Mouse (Mus musculus) hindbrain, embryonic 14.5 days (tissue): ENCODE measurements at regions not wholly inside any gene's neighbourhood (a gene's known extent, or its start where the extent isn't known, plus 50 kb on each side); places are given as distances from the start of the nearest gene placed in this dataset.
"Not testable (repeated sequence)": the region's sequence is repeated elsewhere in the genome, so short reads cannot be mapped to it uniquely, and the experiment has no call there.

ENCODE experiments used
- ATAC-seq: fragments of 200-750 bp; cut with Nextera tagmentation; 2 replicates; pipeline ENCODE4 v1.8.0; 2017; ENCODE audit warnings: moderate number of reproducible peaks, mild to moderate bottlenecking, moderate TSS enrichment, moderate library complexity; ENCODE audit not compliant: low FRiP score
- DNase-seq: peaks from one replicate; pipeline ENCODE4 v3.0.0-alpha.2; 2015; ENCODE audit warnings: low spot score
- H3K27ac ChIP-seq: fragments of 300-500 bp; sonication (generic); 2 replicates; pipeline ENCODE4 v1.5.1; 2014; ENCODE audit warnings: mild to moderate bottlenecking, moderate library complexity
- H3K27me3 ChIP-seq: fragments of 300-500 bp; sonication (generic); 2 replicates; pipeline ENCODE4 v1.6.1; 2014; ENCODE audit warnings: mild to moderate bottlenecking, low read length, mixed read lengths; ENCODE audit not compliant: control insufficient read depth, insufficient read depth
- H3K36me3 ChIP-seq: fragments of 300-500 bp; sonication (generic); replicated peaks from 2 replicates; pipeline ENCODE4 v1.6.1; 2014; ENCODE audit not compliant: control insufficient read depth, insufficient read depth
- H3K4me1 ChIP-seq: fragments of 300-500 bp; sonication (generic); replicated peaks from 2 replicates; pipeline ENCODE4 v1.6.1; 2014; ENCODE audit warnings: antibody characterized with exemption, low read length, mixed read lengths; ENCODE audit not compliant: control insufficient read depth, insufficient read depth
- H3K4me2 ChIP-seq: fragments of 300-500 bp; sonication (generic); replicated peaks from 2 replicates; pipeline ENCODE4 v1.6.1; 2014; ENCODE audit warnings: mild to moderate bottlenecking, moderate library complexity
- H3K4me3 ChIP-seq: fragments of 300-500 bp; sonication (generic); replicated peaks from 2 replicates; pipeline ENCODE4 v1.5.1; 2014; ENCODE audit warnings: mild to moderate bottlenecking, low read length
- H3K9ac ChIP-seq: fragments of 300-500 bp; sonication (generic); 2 replicates; pipeline ENCODE4 v1.6.1; 2014
- H3K9me3 ChIP-seq: fragments of 300-500 bp; sonication (generic); 2 replicates; pipeline ENCODE4 v1.6.1; 2016; ENCODE audit warnings: low read length; ENCODE audit not compliant: control insufficient read depth
- WGBS: fragments of 180-500 bp; shearing (Covaris S2); extraction: QIAGEN DNeasy Blood & Tissue Kit; methylation state at CpG from one replicate; pipeline ENCODE4 v1.1.7; 2014; 5-methylcytosine and 5-hydroxymethylcytosine counted together

DNA sequence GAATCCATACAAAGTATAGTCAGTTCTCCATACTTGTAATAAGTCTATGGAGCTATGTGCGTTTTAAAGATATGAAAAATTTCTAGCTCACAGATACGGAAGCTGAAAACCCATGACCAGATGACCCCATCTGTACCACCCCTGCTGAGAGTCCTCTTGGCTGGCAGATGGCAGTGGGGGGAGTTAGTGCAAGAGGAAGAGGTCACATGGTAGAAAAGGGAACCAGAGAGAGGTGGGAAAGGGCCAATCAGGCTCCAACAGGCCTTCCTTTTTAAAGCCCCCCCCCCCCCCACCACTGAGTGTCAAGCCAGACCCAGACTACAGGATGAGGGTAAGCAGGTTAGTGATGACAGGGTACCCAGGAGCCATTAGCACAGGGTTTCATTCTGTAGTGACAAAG is 86.4 kb upstream of the Klf13 start:
- 76% methylated on average over 2 of the region's 2 CpGs for WGBS
- Histone ChIP-seq H3K9me3 (no peaks in the 10 kb centered on the region), H3K27ac (no peak overlapping the region), H3K27me3 (no peaks in the 10 kb centered on the region), H3K9ac (no peak overlapping the region), H3K4me2 (no peak overlapping the region), H3K4me3 (no peak overlapping the region), H3K36me3 (no peaks in the 10 kb centered on the region), H3K4me1 (peaks cover 5% of the 10 kb centered on the region; the same call in 1 of the 2 replicates)
- no peak for ATAC-seq
- DNase-seq: no peak

DNA sequence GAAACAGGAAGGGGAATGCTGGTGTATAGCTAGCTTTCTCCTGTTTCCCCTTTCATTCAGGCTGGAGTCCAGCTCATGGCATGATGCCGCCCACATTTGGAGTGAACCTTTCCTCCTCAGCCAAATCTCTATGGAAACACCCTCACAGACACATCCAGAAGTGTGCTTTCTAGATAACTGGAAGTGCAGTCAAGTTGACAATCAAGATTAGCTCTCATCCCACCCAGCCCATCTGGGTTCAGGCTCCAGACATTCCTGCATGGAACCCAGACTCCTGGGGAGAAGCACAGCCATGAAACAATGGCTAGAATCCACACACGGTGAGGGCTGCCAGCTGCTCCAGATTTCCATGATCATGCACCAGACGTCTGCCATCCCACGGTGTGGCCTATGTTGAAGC is 85.5 kb upstream of the Klf13 start:
- Histone ChIP-seq H3K4me1 (peaks cover 5% of the 10 kb centered on the region; the same call in 1 of the 2 replicates), H3K9ac (no peak overlapping the region)
- DNase-seq: no peak

GRCm38 (mm10) chr7:64022711-64023468 is 84.2 kb upstream of the Klf13 start:
- WGBS: 74% methylated on average over 7 of the region's 7 CpGs
- no peak overlapping the region for H3K4me2 ChIP-seq
- H3K4me1 ChIP-seq: peaks cover 5% of the 10 kb centered on the region; the same call in 1 of the 2 replicates
- no peak overlapping the region for H3K27ac ChIP-seq
- no peaks in the 10 kb centered on the region for H3K27me3 ChIP-seq
- no peak overlapping the region for H3K9ac ChIP-seq
- H3K36me3 ChIP-seq: no peaks in the 10 kb centered on the region
- DNase-seq (no peak), ATAC-seq (no peak)
- no peak overlapping the region for H3K4me3 ChIP-seq
- no peaks in the 10 kb centered on the region for H3K9me3 ChIP-seq

More for the DNA sequence above, 85.5 kb upstream of the Klf13 start:
- Histone ChIP-seq H3K27me3 (no peaks in the 10 kb centered on the region), H3K36me3 (no peaks in the 10 kb centered on the region), H3K27ac (no peak overlapping the region), H3K4me3 (no peak overlapping the region), H3K4me2 (no peak overlapping the region), H3K9me3 (no peaks in the 10 kb centered on the region)
- no peak for ATAC-seq
- 59% methylated on average over 4 of the region's 4 CpGs for WGBS

- Histone ChIP-seq H3K4me3 (no peak overlapping the region), H3K9ac (no peak overlapping the region), H3K9me3 (no peaks in the 10 kb centered on the region), H3K27ac (peak overlapping the region; percentile 20; the same call in 1 of the 2 replicates), H3K4me1 (peaks cover 5% of the 10 kb centered on the region; the same call in 1 of the 2 replicates), H3K4me2 (no peak overlapping the region), H3K36me3 (no peaks in the 10 kb centered on the region), H3K27me3 (no peaks in the 10 kb centered on the region)
- ATAC-seq: peak; percentile 46; the same call in 1 of the 2 replicates
- no peak for DNase-seq
- WGBS: 67% methylated on average over 9 of the region's 9 CpGs
These were observed 82.8 kb upstream of the Klf13 start for GRCm38 (mm10) chr7:64021241-64022108.

DNA sequence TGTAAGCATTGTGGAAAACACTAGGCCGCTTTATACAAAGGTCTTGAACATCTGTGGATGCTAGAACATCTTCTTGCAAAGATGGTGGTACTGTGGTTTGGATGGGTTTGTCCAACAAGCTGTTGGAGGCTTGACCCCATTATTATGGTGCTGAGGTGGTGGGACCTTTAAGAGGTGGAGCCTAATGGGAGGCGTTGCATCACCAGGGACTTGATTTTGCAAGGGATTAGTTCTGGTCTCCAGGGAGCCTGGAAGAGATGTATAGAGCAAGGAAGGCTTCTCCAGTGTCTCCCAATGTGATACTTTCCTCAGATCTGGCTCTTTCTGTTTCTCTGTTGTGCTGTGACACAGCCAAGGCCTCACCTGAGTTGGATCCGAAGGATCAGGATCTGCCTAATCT is 79.4 kb upstream of the Klf13 start:
- no peak overlapping the region for H3K27ac ChIP-seq
- no peaks in the 10 kb centered on the region for H3K27me3 ChIP-seq
- no peak for ATAC-seq
- WGBS: 52% methylated on average over 3 of the region's 3 CpGs
- no peaks in the 10 kb centered on the region for H3K9me3 ChIP-seq
- H3K36me3 ChIP-seq: no peaks in the 10 kb centered on the region
- H3K9ac ChIP-seq: no peak overlapping the region
- no peak for DNase-seq
- peaks cover 5% of the 10 kb centered on the region; the same call in 1 of the 2 replicates for H3K4me1 ChIP-seq
- H3K4me3 ChIP-seq: no peak overlapping the region
- H3K4me2 ChIP-seq: no peak overlapping the region

GRCm38 (mm10) chr7:64016874-64017273 is 78.2 kb upstream of the Klf13 start:
- H3K9ac ChIP-seq: no peak overlapping the region
- no peaks in the 10 kb centered on the region for H3K27me3 ChIP-seq
- no peak overlapping the region for H3K4me2 ChIP-seq
- no peaks in the 10 kb centered on the region for H3K9me3 ChIP-seq
- H3K4me3 ChIP-seq: no peak overlapping the region
- H3K36me3 ChIP-seq: no peaks in the 10 kb centered on the region
- DNase-seq: no peak
- no peak overlapping the region for H3K27ac ChIP-seq
- ATAC-seq: no peak
- 84% methylated on average over 3 of the region's 3 CpGs for WGBS
- H3K4me1 ChIP-seq: peaks cover 5% of the 10 kb centered on the region; the same call in 1 of the 2 replicates

- not testable (repeated sequence) for H3K9me3 ChIP-seq, H3K36me3 ChIP-seq, ATAC-seq, H3K9ac ChIP-seq, DNase-seq, H3K4me3 ChIP-seq, H3K4me1 ChIP-seq, H3K27me3 ChIP-seq, H3K4me2 ChIP-seq, H3K27ac ChIP-seq
- WGBS: 83% methylated on average over 2 of the region's 2 CpGs
These were observed 76.4 kb upstream of the Klf13 start for GRCm38 (mm10) chr7:64015136-64015535.

DNA sequence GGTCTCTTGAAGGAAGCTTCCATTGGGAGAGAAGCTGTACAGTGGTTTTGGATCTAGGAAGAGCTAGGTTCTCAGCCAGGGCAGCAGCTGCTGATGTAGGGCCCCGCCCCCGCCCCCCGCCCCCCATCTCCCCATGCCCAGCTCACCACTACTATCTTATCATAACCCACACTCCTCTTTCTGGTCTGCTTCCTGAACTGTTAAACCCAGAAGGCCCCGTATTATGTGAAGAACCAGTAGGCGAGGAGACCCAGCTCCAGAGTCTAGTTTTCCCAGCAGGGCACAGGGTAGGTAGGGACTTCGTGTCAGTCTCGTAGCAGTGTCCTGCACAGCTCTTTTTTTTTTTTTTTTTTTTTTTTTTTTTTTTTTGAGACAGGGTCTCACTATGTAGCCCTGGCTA is 75.5 kb upstream of the Klf13 start:
- Histone ChIP-seq H3K4me3 (no peak overlapping the region), H3K27me3 (no peaks in the 10 kb centered on the region), H3K4me2 (no peak overlapping the region), H3K27ac (no peak overlapping the region), H3K36me3 (no peaks in the 10 kb centered on the region), H3K4me1 (no peaks in the 10 kb centered on the region), H3K9me3 (no peaks in the 10 kb centered on the region), H3K9ac (no peak overlapping the region)
- DNase-seq (no peak), ATAC-seq (no peak)
- 89% methylated on average over 7 of the region's 7 CpGs for WGBS

DNA sequence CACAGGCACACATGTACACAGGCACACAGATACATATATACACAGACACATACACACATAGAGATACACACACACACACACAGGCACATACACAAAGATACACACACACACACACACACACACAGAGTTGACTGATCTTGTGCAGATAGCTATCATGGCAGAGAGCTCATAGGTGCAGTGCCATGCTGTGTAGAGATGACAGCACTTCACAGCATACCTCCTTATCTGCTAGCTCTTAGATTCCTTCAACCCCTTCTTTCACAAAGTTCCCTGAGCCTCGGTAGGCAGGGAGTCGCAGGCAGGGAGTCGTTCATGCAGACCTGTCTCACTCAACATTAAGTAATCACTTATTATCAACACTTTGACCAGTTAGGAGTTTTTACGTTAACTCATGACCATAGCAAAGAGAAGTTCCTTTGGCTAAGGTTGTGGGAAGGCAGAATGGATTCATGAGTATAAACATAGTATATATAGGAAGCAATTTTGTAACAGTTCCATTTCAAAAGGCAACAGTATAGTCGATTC is 74.4 kb upstream of the Klf13 start:
- no peak for ATAC-seq
- WGBS: 85% methylated on average over 5 of the region's 5 CpGs
- Histone ChIP-seq H3K27ac (no peak overlapping the region), H3K27me3 (no peaks in the 10 kb centered on the region), H3K4me2 (no peak overlapping the region), H3K9ac (no peak overlapping the region), H3K4me1 (no peaks in the 10 kb centered on the region), H3K36me3 (no peaks in the 10 kb centered on the region), H3K9me3 (no peaks in the 10 kb centered on the region), H3K4me3 (no peak overlapping the region)
- no peak for DNase-seq
